Mouse (Mus musculus) limb, embryonic 12.5 days (tissue): ENCODE data around the gene Oaz2. TPM values are rescaled to one million over a fixed set of nuclear protein-coding genes. Genes with fewer than 3 reads are reported as not detected.

Experiments used
- ATAC-seq: fragments of 200-750 bp; cut with Nextera tagmentation; 2 replicates; pipeline ENCODE4 v1.8.0; 2017; ENCODE audit warnings: low read depth, moderate TSS enrichment; ENCODE audit not compliant: insufficient number of reproducible peaks, insufficient read depth, low FRiP score, low TSS enrichment
- H3K27ac ChIP-seq: fragments of 300-500 bp; sonication (generic); 2 replicates; pipeline ENCODE4 v1.5.1; 2016; ENCODE audit warnings: mild to moderate bottlenecking, moderate library complexity
- H3K27me3 ChIP-seq: fragments of 300-500 bp; sonication (generic); 2 replicates; pipeline ENCODE4 v1.6.1; 2016; ENCODE audit warnings: mild to moderate bottlenecking, moderate library complexity
- H3K36me3 ChIP-seq: fragments of 300-500 bp; sonication (generic); 2 replicates; pipeline ENCODE4 v1.6.1; 2016; ENCODE audit warnings: mild to moderate bottlenecking, moderate library complexity
- H3K4me1 ChIP-seq: fragments of 300-500 bp; sonication (generic); replicated peaks from 2 replicates; pipeline ENCODE4 v1.6.1; 2016
- H3K4me2 ChIP-seq: fragments of 300-500 bp; sonication (generic); 2 replicates; pipeline ENCODE4 v1.6.1; 2016; ENCODE audit warnings: mild to moderate bottlenecking, moderate library complexity
- H3K4me3 ChIP-seq: fragments of 300-500 bp; sonication (generic); replicated peaks from 2 replicates; pipeline ENCODE4 v1.5.1; 2016; ENCODE audit warnings: mild to moderate bottlenecking
- H3K9ac ChIP-seq: fragments of 300-500 bp; sonication (generic); replicated peaks from 2 replicates; pipeline ENCODE4 v1.6.1; 2016; ENCODE audit warnings: mild to moderate bottlenecking, moderate library complexity
- H3K9me3 ChIP-seq: fragments of 300-500 bp; sonication (generic); 2 replicates; pipeline ENCODE4 v1.6.1; 2016; ENCODE audit warnings: mild to moderate bottlenecking, moderate library complexity
- WGBS: fragments of 180-500 bp; shearing (Covaris S2); methylation state at CpG from one replicate; pipeline ENCODE4 v1.1.7; 2016; 5-methylcytosine and 5-hydroxymethylcytosine counted together
- polyA plus RNA-seq: library from polyadenylated mRNA; unstranded; fragments of >200 nt; fragmentation: Nextera tagmentation; extraction: Ambion mirVana; gene quantifications from 2 replicates; pipeline ENCODE4 v1.2.1, GENCODE M21; 2016

Oaz2 gene
- polyA plus RNA-seq, 1 experiment from 2014 or later = 294 TPM

DNA sequence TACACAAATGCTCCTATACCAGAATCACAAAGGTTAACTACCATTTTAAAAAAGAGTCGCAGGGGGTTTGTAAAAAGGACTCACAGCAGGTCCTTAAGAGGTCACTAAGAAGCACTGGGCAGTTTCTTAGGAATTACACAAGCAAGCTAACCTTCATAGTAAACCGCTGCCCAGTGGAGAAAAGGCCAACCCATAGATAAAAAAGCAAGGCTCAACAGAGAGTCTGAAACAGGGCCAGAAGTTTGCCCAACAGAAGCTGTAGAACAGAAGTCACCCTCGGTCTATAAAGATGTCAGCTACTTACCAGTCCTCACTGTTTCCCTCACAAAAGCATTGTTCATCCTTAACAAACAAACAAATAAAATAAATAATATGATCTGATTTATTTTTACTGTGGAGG is 58.6 kb downstream of the Oaz2 start:
- H3K4me2 ChIP-seq = no peak overlapping the region
- peaks cover 23% of the 10 kb centered on the region for H3K4me1 ChIP-seq
- H3K36me3 ChIP-seq = peaks cover 20% of the 10 kb centered on the region
- no peaks in the 10 kb centered on the region for H3K27me3 ChIP-seq
- WGBS = 90% methylated on average over 3 of the region's 3 CpGs
- no peak overlapping the region for H3K9ac ChIP-seq
- H3K4me3 ChIP-seq = no peak overlapping the region
- H3K9me3 ChIP-seq = no peaks in the 10 kb centered on the region
- H3K27ac ChIP-seq = no peak overlapping the region
- ATAC-seq = no peak

DNA sequence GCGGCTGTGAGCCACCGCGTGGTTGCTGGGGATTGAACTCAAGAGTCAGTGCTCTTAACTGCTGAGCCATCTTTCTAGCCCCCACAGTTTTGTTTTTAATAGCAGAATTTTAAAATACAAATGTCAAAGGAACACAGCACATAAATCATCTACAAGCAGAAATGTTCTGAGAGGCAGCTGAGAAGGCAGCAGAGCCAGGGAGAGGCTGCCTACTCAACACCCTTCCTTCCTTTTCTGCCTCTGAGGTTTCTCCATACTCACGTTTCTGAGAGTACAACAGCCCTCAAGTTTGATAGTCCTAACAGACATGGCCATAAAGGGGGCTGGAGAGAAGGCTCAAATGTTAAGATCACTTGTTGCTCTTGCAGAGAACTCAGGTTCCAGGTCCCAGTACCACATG is 59.7 kb downstream of the Oaz2 start:
- no peaks in the 10 kb centered on the region for H3K27me3 ChIP-seq
- peaks cover 20% of the 10 kb centered on the region for H3K4me1 ChIP-seq
- no peak for ATAC-seq
- H3K9me3 ChIP-seq = 0 out of 2 replicates have a peak, but pooled peaks cover 1% of the 10 kb centered on the region
- no peak overlapping the region for H3K4me2 ChIP-seq
- no peak overlapping the region for H3K4me3 ChIP-seq
- no peak overlapping the region for H3K27ac ChIP-seq
- H3K36me3 ChIP-seq = peaks cover 20% of the 10 kb centered on the region
- WGBS = 81% methylated on average over 4 of the region's 4 CpGs
- H3K9ac ChIP-seq = no peak overlapping the region

DNA sequence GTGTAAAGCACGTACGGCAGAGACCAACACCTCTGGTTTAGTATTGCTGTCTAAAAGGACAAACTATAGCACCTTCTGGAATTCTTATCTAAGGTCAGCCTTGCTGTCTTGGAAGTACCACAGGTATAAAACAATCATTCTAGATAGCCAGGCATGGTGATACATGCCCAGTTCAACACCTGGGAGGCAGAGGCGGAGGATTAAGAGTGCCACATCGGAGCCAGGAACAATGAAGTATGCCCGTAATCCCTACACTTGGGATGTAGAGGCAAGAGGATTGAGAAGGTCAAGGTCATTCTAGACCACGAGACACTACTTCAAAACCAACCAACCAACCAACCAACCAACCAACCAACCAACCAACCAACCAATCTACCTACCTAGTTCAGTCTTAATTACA is 60.8 kb downstream of the Oaz2 start:
- Histone ChIP-seq H3K9me3 (0 out of 2 replicates have a peak, but pooled peaks cover 3% of the 10 kb centered on the region), H3K4me2 (no peak overlapping the region), H3K27ac (no peak overlapping the region), H3K9ac (no peak overlapping the region), H3K4me3 (no peak overlapping the region), H3K27me3 (no peaks in the 10 kb centered on the region), H3K36me3 (peaks cover 21% of the 10 kb centered on the region), H3K4me1 (peaks cover 18% of the 10 kb centered on the region)
- WGBS = 93% methylated on average over 6 of the region's 6 CpGs
- ATAC-seq = no peak

DNA sequence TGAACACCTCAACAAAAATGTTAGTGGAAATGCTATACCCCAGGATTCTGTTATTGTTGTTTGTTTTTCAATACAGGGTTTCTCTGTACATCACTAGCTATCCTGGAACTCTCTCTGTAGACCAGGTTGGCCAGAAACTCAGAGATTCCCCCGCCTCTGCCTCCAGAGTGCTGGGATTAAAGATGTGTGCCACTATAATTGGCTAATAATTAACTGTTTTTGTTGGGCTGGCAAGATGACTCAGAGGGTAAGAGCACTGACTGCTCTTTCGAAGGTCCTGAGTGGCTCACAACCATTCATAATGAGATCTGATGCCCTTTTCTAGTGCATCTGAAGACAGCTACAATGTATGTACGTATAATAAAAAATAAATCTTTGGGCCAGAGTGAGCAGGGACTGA is 67.1 kb downstream of the Oaz2 start:
- 95% methylated on average over 3 of the region's 3 CpGs for WGBS
- H3K36me3 ChIP-seq = peaks cover 30% of the 10 kb centered on the region
- H3K4me3 ChIP-seq = no peak overlapping the region
- H3K4me2 ChIP-seq = no peak overlapping the region
- H3K9me3 ChIP-seq = 0 out of 2 replicates have a peak, but pooled peaks cover 3% of the 10 kb centered on the region
- ATAC-seq = no peak
- no peak overlapping the region for H3K9ac ChIP-seq
- no peak overlapping the region for H3K27ac ChIP-seq
- H3K4me1 ChIP-seq = no peaks in the 10 kb centered on the region
- no peaks in the 10 kb centered on the region for H3K27me3 ChIP-seq

Other genes with a start within 250 kb of the Oaz2 start
- not detected in 2 replicates for gene Slc51b, start 245.0 kb upstream of the Oaz2 start, polyA plus RNA-seq
- 25.4 and 28.2 TPM in 2 replicates for gene Mtfmt, start 232.2 kb upstream of the Oaz2 start, polyA plus RNA-seq
- gene Spg21, start 207.1 kb upstream of the Oaz2 start, polyA plus RNA-seq = 126 and 129 TPM in 2 replicates
- not detected in 2 replicates for gene Ankdd1a, start 147.8 kb upstream of the Oaz2 start, polyA plus RNA-seq
- 12.2 and 15.0 TPM in 2 replicates for gene Plekho2, start 88.0 kb upstream of the Oaz2 start, polyA plus RNA-seq
- 21.7 and 22.8 TPM in 2 replicates for gene Pif1, start 80.8 kb upstream of the Oaz2 start, polyA plus RNA-seq
- gene Rbpms2, start 38.4 kb upstream of the Oaz2 start, polyA plus RNA-seq = 16.4 and 18.3 TPM in 2 replicates
- gene Zfp609, start 159.6 kb downstream of the Oaz2 start, polyA plus RNA-seq = 8.7 and 9.3 TPM in 2 replicates
- 245 and 259 TPM in 2 replicates for gene Pclaf, start 222.2 kb downstream of the Oaz2 start, polyA plus RNA-seq
- gene Trip4, start 240.8 kb downstream of the Oaz2 start, polyA plus RNA-seq = 36.3 and 41.6 TPM in 2 replicates
- 16.6 and 18.1 TPM in 2 replicates for gene Csnk1g1, start 240.9 kb downstream of the Oaz2 start, polyA plus RNA-seq